Mouse (Mus musculus) mouse trophoblast stem cell (cell line): ENCODE results near the gene Gsg1.

Experiments used
- in situ Hi-C, 2 experiments: fragments of 300-500 bp; cut with MseI, MboI; formaldehyde crosslinking; loops; 2 replicates in 1 of 2; 3 replicates in 1 of 2; pipeline ENCODE4 v1.15.1; 2025

Gene Gsg1

GRCm38 (mm10) chr6:135261124-135261523 is 7.0 kb upstream of the Gsg1 start:
- in situ Hi-C loops = no loop called here

GRCm38 (mm10) chr6:135260435-135260834 is 6.3 kb upstream of the Gsg1 start:
- in situ Hi-C loops = no loop called here

- in situ Hi-C loops = loop anchor here in 1 of 2 experiments (5.0 kb wide), 1 partner anchor 125 kb away; no protein-coding TSS in a partner anchor
Observed at GRCm38 (mm10) chr6:135252728-135253077, 1.4 kb downstream of the Gsg1 start.

GRCm38 (mm10) chr6:135251849-135252727 is 2.1 kb downstream of the Gsg1 start:
- in situ Hi-C loops = loop anchor here in 1 of 2 experiments (5.0 kb wide), 1 partner anchor 125 kb away; no protein-coding TSS in a partner anchor

GRCm38 (mm10) chr6:135250926-135251699 is 3.0 kb downstream of the Gsg1 start:
- in situ Hi-C loops = loop anchor here in 1 of 2 experiments (5.0 kb wide), 1 partner anchor 126 kb away; no protein-coding TSS in a partner anchor

GRCm38 (mm10) chr6:135249846-135250531 is 4.2 kb downstream of the Gsg1 start:
- in situ Hi-C loops = loop anchor here (5.0 kb wide), 1 partner anchor 127 kb away; no protein-coding TSS in a partner anchor

GRCm38 (mm10) chr6:135247861-135248260 is 6.3 kb downstream of the Gsg1 start:
- in situ Hi-C loops = loop anchor here in 1 of 2 experiments (5.0 kb wide), 1 partner anchor 129 kb away; no protein-coding TSS in a partner anchor

- in situ Hi-C loops = loop anchor here in 1 of 2 experiments (5.0 kb wide), 1 partner anchor 132 kb away; no protein-coding TSS in a partner anchor
Observed at GRCm38 (mm10) chr6:135245586-135245985, 8.6 kb downstream of the Gsg1 start.

GRCm38 (mm10) chr6:135240361-135240760 is 13.8 kb downstream of the Gsg1 start:
- in situ Hi-C loops = no loop called here

GRCm38 (mm10) chr6:135238211-135238610 is 15.9 kb downstream of the Gsg1 start:
- in situ Hi-C loops = no loop called here

GRCm38 (mm10) chr6:135237326-135237725 is 16.8 kb downstream of the Gsg1 start:
- in situ Hi-C loops = no loop called here

- in situ Hi-C loops = no loop called here
Observed at GRCm38 (mm10) chr6:135236576-135236975, 17.6 kb downstream of the Gsg1 start.

- in situ Hi-C loops = no loop called here
Observed at GRCm38 (mm10) chr6:135235742-135236141, 18.4 kb downstream of the Gsg1 start.

GRCm38 (mm10) chr6:135232443-135233182 is 21.5 kb downstream of the Gsg1 start:
- in situ Hi-C loops = no loop called here

- in situ Hi-C loops = no loop called here
Observed at GRCm38 (mm10) chr6:135230586-135230985, 23.6 kb downstream of the Gsg1 start.

GRCm38 (mm10) chr6:135228465-135228941 is 25.6 kb downstream of the Gsg1 start:
- in situ Hi-C loops = no loop called here

- in situ Hi-C loops = no loop called here
Observed at GRCm38 (mm10) chr6:135223786-135224416, 30.2 kb downstream of the Gsg1 start.

GRCm38 (mm10) chr6:135219916-135220315 is 34.2 kb downstream of the Gsg1 start:
- in situ Hi-C loops = no loop called here

- in situ Hi-C loops = no loop called here
Observed at GRCm38 (mm10) chr6:135218330-135218729, 35.8 kb downstream of the Gsg1 start.

GRCm38 (mm10) chr6:135212666-135213065 is 41.5 kb downstream of the Gsg1 start:
- in situ Hi-C loops = no loop called here
